Mouse (Mus musculus) spleen, adult 12 weeks (tissue): Measurements from ENCODE around the gene Lhfpl2.
"Not testable (repeated sequence)": the region's sequence is repeated elsewhere in the genome, so short reads cannot be mapped to it uniquely, and the experiment has no call there.

Experiments used
- DNase-seq: peaks from one replicate; pipeline ENCODE4 v3.0.0; 2022; ENCODE audit warnings: low spot score

Lhfpl2 gene

DNA sequence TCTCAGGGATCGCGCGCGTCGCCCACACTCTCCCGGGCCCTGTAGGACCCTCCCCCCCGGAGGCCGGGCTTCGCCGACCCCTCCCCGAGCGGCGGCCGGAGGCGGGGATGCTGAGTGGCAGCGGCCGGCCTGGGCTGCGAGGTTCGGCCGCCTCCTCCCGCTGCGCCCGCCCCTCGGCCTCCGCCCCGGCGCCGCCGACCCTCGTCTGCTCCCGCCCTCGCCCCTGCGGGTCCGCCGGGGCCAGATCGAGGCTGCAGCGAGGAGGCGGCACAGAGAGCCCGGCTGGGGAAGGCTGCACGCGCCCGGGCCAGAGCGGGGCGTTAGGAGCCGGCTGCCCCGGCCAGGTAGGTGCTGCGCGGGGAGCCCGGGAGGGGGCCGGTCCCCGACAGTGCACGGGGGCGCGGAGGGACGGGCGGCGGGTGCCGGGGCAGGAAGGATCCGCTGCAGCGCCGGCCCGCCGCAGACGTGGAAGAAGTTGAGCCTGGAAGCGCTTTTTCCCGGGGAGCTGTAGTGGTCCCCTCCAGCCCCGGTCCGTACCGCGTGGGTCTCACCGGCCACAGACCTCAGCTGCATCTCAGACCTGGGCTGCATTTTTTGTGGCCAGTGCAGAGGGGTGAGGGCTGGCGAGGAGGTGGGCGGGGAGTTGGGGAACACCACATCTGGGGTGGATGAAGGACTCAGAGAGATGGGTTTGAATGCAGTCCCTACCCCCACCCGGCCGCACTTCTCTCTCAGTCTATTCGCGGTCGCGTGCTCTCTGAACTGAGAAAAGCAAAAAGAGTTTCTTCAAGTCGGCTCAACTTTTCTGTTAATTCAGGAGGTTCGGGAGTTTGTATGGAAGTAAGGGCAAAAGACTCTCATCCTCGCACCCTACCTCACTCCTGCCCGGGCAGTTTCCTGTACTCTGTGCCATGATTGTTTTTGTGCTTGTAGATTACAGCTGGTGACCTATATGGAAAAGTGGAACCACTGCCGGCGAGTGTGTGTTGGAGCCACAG, at the start of gene Lhfpl2:
Gene Lhfpl2 (plus strand): TSS at position 234 of the 998 bp plus-strand sequence.
- DNase-seq: no peak

DNA sequence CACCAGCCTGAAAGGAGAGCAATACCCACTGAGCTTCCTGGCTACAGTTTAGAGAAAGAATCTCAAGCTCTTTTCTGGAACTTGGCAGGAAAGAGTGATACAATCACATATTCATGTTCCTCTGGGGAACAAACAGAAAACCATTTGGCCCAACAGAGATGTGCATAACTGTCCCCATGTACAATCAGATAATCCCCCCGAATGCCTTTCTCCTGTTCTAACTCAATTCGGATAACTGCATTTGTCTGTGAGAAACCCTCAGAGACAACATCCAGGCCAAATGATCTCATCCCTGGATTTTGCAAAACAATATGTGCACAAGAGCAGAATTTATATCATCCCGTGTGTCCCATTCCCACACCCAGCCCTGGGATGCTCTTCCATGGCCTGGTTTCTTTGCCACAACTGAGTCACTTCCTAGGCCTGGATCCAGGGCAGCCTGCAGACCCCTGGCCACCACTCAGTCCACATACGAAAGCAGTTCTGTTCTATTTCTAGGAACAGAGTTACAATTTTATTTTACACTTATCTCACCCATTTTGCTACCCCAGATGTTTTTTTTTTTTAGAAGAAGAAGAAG, 45.5 kb upstream of the Lhfpl2 start:
- DNase-seq: no peak

DNA sequence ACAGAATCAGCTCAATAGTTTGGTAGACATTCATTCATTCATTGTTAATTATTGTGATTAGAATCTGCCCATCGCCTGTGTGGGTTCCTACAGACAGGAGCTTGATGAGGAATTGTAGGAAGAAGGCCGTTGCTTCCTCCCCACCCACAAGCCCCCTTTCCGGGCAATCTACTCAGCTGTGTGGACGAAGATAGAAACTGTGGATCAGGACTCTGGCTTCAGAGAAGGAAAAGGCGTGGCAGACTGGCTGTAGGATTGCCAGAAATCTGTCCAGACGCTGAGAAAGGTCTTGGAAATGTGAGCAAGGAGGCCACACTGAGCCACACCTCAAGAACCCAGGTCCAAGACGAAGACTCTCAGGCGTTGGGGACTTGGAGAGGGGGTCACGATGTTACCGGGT, 43.6 kb upstream of the Lhfpl2 start:
- no peak for DNase-seq

DNA sequence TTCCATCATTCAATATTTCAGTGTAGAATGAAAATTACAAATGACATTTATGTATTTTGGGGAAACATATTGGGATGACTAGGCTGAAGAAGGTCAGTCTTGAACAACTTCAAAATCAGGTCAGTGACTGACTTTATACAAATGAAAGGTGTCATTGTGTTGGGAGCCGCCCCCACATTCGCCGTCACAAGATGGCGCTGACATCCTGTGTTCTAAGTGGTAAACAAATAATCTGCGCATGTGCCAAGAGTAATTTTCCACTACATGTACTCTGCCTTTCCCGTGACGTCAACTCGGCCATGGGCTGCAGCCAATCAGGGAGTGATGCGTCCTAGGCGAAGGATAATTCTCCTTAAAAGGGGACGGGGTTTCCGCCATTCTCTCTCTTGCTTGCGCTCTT, 33.0 kb upstream of the Lhfpl2 start:
- DNase-seq: not testable (repeated sequence)

DNA sequence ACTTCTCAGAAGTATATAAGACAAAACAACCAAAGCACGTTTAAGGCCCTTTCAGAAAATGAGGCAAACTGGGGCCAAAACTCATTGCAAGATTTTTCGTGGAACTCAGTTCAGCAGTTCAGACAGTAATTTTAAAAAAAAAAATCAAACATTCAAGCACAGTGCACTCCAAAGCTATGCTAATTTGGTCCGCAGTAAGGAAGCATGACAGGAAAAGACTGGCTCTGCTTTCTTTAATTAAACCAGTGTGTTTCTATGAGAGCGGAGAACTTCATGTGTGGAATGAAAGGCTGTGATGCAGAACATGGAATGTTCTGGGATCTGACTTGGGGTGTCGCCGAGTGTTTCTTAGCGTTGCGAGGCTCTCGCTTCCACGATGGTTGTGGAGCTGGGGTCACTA, 28.4 kb upstream of the Lhfpl2 start:
- DNase-seq: no peak

DNA sequence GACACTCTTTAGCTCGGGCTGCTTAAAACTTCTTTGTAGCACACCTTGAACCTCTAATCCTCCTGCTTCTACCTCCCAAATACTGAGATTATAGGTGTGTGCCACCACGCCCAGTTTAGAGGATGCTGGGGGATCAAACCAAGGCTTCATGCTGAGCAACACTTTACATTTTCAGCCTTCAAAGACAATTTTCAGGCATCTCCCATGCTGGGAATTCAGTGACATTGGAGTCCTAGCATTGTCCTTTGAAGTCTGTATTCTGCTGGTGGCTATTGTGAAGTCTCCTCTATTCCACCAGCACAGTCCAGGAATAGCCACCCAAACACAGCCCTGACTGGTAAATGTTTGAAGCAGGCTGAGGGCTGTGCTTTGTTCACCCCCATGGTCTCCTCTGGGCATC, 27.0 kb upstream of the Lhfpl2 start:
- no peak for DNase-seq

DNA sequence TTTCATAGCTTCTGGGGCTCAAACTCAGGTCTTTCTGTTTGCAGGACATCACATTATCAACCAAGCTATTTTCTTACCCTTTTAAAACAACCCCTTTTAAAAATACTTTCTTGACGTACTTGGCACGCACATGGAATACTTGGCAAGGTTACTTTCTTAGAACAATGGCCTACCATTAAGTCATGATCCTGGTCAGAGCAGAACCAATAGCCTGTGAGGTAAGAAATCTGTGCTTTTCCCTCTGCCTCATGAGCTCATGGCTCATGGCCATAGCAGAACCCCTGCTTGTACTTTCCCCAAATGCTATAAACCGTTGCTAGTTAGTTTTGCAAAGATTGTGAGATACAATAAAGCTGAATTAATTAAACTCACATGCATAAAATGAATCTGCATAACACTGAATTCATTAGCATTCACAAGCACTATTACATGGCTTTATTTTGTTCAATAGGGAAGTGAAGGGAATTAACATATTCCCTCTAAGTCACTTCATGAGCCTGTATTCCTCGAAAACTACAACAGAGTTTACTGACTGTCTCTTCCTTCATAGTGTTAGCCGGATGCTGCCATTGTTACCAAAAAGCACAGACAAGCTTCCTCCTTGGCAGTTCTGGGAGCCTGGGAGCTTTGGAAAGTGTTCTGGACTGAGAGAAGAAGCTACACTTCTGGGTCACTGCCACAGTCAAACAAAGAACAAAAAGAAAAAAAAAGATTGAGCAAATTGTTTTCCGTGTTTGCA, 20.1 kb upstream of the Lhfpl2 start:
- no peak for DNase-seq

DNA sequence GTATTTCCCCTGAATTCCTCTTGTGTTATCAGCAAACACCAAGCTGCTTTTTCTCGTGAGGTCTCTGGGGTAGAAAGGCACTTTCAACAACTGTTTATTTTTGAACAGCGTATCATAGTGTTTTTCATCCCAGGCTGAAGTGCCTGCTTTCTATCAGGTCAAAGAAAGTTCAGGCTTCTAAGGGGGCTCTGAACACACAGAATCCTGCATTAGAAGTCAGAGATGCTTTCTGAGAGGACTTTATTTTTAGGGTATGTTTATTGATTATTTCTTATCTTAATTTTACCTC, 19.6 kb upstream of the Lhfpl2 start:
- DNase-seq: no peak

DNA sequence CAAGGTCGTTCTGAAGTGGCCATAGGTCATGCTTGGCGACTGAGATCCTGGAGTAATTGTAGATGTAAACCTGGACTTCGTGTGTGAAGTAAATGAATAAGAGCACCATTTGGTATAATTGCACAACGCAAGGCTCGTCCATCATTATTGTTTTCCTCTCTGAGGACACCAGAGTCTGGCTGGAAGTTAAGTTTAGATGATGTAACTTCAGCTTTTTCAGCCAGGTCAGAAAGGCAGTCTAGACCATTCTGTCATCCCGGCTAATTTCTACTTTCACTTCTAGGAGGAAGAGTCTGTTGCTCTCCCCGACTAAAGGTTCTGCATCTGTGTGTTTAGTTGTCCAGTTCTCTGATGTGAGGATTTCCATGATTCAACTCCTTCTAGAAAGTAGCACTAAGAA, 7.6 kb upstream of the Lhfpl2 start:
- DNase-seq: no peak

DNA sequence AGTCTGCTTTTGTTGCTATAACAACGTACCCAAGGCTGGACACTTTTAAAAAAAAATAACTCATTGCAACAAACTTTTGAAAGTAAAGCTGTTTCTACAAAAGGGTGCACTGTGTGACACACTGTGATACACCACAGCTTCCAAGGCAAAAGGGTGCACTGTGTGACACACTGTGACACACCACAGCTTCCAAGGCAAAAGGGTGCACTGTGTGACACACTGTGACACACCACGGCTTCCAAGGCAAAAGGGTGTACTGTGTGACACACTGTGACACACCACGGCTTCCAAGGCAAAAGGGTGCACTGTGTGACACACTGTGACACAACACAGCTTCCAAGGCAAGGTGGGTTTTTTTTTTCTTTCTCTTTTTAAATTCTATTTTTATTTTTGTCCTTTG, 6.8 kb upstream of the Lhfpl2 start:
- no peak for DNase-seq

DNA sequence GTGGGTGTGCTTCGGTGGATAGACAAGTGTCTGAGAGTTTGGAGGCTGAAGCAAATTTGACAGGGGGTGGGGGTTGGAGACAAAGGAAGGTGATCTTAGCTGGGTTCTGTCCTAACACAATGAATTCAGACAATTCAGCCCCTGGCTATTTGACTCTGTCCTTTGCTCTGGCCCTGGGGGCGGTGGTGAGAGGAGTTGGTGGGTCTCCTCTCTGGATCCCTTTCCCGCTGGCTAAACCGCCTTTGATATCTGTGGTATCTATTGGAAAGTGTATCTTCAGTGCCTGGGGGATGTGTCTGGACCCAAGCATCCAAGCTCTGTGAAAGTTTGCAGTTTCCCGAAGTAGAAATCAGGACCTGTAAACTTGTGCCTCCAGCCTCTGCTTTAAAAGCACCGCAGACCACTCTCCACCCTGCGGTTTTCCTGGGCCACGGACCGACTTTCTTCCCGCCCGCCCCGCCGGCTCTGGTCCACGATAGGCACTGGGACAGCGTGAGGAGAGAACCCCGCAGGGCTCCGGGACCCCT, 497 bp upstream of the Lhfpl2 start:
- DNase-seq: no peak

DNA sequence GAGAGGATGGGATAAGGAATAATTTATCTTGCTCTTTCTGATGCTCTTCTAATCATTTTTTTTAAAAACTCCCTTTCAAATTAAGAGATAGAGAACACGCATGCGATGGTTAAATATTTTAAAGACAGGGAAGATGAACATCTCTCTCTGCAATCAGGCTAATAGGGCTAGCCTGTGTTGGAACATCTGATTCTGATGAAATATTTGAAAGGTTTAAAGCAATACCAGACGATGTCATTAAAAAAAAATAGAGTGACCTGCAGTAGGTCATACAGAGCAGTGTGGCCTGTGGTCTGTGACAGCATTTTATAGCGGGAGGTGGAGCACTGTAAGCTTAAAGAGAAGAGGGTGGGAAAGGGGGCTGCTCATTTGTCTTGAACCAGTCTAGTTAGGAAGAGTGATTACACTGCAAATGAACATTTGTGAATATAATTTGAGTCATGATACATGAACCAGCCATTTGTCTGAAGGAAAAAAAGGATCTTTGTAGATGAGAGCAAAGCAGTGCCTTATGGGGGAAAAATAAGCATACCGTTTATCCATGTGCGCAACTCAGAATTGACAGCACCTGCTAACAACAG, 1.1 kb downstream of the Lhfpl2 start:
- no peak for DNase-seq

DNA sequence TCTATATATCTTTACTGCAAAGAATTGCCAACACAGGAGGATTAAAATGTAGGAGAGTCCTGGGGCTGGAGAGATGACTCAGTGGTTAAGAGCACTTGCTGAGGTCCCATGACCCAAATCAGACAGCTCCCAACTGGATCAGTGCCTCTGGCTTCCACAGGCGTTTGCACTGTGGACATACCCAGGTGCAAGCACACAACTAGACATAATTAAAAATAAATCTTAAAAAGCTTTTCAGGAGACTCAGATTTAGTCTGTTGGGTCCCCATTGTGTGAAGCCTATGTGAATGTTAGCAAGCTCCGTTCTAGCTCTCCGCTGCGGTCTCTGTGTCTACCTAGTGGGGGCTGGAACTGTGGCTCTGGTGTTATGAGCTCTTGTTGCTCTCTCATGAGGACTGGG, 1.8 kb downstream of the Lhfpl2 start:
- DNase-seq: no peak

DNA sequence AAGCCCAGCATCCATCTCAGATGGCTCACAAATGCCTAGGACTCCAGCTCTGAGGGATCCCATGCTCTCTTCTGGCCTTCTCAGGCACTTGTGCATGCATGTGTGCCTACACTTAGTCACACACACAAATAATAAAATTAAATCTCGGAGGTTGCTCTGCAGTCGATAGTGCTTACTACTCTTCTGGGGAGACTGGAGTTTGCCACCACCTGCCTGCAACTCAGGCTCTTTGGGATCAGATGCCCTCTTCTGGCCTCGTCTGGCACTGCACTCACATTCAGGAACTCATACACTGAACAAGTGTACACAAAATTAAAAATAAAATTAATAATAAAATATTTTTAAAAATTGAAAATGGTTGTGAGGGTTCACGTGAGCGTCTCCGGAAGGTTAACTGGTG, 2.2 kb downstream of the Lhfpl2 start:
- DNase-seq: no peak

DNA sequence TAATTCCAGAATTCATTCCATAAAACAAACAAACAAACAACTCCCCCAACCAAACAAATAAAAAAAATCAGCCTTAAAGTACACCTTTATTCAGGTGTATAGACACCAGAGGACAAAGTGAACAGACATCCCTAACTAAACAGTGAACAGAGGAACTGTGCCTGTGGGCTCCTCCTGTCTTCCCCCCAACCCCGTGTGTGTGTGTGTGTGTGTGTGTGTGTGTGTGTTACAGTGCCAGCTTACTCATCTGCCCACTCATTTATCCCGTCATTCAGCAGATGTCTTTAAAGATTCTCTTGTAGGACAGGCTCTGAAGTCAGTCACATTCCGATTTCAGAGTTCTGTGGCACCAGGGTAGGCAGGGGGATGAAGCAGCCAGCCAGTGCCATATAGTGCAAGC, 2.9 kb downstream of the Lhfpl2 start:
- no peak for DNase-seq

DNA sequence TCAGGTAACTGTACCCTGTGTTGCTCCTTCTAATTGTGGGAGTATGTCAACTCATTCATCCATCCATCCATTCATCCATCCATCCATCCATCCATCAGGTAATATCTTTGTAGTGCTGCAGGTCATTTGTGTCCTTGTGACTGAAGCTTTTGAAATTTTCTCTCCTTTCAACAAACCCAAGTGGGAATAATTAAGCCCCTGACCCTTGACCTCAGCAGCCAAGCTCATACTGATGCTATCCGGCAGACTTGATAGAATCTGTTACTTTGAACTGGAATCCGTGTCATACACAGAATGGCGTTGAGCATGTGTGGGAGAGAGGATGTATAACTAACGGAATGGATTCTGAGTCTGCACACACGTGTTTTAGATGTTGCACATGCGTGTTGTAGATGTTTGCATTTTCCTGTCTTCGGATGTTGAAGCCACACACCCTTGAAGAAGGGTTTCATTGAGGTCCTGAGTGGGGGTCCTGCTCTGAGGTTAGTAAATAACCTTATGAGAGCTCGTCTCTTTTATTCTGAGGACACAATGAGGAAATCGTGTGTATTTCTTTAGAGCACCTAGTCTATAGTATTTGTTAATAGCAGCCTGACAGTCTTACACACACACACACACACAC, 3.8 kb downstream of the Lhfpl2 start:
- DNase-seq: no peak

DNA sequence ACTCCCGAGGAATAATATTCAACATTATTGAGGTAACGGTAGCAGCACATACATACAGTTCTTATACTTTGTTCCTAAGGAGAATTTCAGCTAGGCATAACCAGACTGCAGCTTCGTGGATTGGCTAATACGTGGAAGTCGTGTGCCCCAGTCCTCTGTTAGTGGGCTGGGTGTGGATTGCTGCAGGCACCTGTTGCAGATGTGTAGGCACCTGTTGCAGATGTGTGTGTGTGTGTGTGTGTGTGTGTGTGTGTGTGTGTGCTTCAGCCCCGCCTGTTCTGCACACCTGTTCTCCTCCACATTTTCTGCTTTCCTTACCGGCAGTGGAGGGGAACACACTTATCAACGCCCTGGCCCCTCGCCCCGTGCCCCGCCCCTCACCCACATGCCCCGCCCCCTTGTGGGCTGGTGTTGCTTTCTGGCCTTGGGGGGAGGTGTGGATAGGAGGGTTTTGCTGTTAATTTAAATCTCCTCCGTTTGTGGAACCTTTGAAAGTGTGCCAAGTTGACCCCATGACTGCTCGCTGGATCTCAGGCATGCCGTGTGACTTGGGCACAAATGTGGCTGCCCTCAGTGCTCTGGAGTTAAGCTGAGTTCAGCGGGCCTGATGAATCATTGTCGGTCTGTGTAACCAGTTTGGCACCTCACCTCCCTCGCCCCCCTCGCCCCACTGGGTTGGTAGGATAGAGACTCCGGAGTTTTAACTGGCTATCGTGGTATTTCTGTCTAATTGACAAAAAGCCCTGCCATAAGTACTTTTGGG, 4.9 kb downstream of the Lhfpl2 start:
- no peak for DNase-seq

DNA sequence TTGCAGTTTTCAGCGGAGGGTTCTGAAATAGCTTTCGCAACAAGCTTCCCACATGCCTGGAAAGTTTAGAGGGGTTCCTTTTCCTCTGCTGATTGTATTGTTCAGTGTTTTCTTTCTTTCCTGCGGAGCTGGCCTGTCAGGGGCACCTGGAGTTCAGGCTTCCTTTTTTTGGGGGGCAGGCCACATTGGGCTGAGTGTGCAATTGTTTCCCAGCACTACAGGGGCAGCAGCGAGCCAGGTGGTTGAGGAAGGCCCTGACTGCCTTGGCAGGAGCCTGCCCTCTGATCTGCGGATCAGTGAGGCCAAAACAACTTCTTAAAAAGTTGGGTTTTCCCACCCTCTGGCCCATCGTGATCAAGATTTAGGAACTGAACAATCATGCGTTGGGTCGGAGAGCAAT, 5.6 kb downstream of the Lhfpl2 start:
- no peak for DNase-seq

DNA sequence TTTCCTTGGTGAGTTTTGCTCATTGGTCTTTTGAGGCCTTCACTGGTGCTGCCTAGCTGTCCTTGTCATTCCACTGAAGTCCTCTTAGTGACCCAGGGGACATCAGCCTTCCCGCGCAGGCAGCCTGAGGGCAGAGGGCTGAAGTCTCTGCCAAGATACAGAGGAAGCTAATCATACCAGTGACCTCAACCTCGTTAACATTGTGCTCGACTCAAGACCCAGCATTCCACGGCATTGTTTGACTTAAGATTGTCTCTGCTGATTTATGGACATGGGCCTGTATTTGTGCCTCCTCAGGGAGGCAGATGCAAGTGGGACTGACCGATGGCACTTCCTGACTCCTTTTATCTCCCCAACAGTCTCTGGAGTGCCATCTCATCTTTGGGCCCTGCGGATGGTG, 7.0 kb downstream of the Lhfpl2 start:
- no peak for DNase-seq

DNA sequence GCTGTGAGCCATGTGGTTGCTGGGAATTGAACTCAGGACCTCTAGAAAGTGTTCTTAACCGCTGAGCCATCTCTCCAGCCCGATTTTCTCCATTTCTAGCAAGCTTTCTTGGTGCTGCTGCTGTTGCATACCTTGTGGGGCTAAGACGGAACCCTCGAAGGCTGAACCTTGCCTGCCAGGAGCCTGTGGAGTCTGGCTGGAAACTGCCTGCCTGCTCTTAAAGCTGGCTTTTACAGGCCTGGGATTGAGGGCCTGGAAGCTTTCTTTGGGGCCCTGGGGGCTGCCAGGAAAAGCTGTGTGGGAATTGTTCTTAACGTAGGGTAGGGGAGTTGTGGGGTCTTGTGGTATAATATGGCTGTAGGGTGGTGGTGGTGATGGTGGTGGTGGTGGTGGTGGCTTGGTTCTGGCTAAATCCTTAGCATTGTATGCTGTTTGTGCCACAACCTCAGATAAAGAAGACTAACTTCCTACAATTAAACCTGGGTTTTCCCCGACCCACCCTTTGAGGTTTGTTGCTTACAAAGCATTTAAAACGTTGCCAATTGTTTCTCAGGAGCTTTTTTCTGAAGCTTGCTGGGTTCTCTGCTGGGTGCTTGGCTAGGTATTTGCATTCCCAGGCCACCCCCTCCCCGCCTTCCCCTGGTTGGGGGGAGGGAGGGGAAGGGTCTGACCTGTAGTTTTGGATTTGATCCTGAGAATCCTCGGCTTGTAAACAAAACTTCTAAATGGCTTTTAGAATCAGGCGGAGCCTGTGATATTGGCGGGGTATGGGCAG, 7.9 kb downstream of the Lhfpl2 start:
- no peak for DNase-seq
